Mouse (Mus musculus) limb, embryonic 10.5 days (tissue): Measurements from ENCODE around the gene Lipc. TPM values are rescaled to one million over a fixed set of nuclear protein-coding genes. Genes with fewer than 3 reads are reported as not detected.

ENCODE experiments used
- DNase-seq: peaks from one replicate; pipeline ENCODE4 v3.0.0-alpha.2; 2017; ENCODE audit warnings: low spot score
- H3K27ac ChIP-seq: fragments of 300-500 bp; sonication (generic); 2 replicates; pipeline ENCODE4 v1.5.1; 2016; ENCODE audit warnings: mild to moderate bottlenecking
- H3K27me3 ChIP-seq: fragments of 300-500 bp; sonication (generic); 2 replicates; pipeline ENCODE4 v1.6.1; 2016; ENCODE audit warnings: low read depth, mild to moderate bottlenecking; ENCODE audit not compliant: poor library complexity, severe bottlenecking
- H3K36me3 ChIP-seq: fragments of 300-500 bp; sonication (generic); 2 replicates; pipeline ENCODE4 v1.6.1; 2016; ENCODE audit warnings: mild to moderate bottlenecking, moderate library complexity
- H3K4me1 ChIP-seq: fragments of 300-500 bp; sonication (generic); 2 replicates; pipeline ENCODE4 v1.6.1; 2016
- H3K4me3 ChIP-seq: fragments of 300-500 bp; sonication (generic); 2 replicates; pipeline ENCODE4 v1.5.1; 2016; ENCODE audit warnings: mild to moderate bottlenecking, moderate library complexity
- H3K9me3 ChIP-seq: fragments of 300-500 bp; sonication (generic); replicated peaks from 2 replicates; pipeline ENCODE4 v1.6.1; 2016; ENCODE audit warnings: mild to moderate bottlenecking
- whole genome bisulfite sequencing: fragments of 180-500 bp; shearing (Covaris S2); methylation state at CpG from one replicate; pipeline ENCODE4 v1.1.7; 2016; 5-methylcytosine and 5-hydroxymethylcytosine counted together
- polyA plus RNA-seq: library from polyadenylated mRNA; unstranded; fragments of >200 nt; fragmentation: Nextera tagmentation; extraction: Ambion mirVana; gene quantifications from 2 replicates; pipeline ENCODE4 v1.2.1, GENCODE M21; 2016

Gene Lipc
- polyA plus RNA-seq, 1 experiment from 2014 or later: not detected

DNA sequence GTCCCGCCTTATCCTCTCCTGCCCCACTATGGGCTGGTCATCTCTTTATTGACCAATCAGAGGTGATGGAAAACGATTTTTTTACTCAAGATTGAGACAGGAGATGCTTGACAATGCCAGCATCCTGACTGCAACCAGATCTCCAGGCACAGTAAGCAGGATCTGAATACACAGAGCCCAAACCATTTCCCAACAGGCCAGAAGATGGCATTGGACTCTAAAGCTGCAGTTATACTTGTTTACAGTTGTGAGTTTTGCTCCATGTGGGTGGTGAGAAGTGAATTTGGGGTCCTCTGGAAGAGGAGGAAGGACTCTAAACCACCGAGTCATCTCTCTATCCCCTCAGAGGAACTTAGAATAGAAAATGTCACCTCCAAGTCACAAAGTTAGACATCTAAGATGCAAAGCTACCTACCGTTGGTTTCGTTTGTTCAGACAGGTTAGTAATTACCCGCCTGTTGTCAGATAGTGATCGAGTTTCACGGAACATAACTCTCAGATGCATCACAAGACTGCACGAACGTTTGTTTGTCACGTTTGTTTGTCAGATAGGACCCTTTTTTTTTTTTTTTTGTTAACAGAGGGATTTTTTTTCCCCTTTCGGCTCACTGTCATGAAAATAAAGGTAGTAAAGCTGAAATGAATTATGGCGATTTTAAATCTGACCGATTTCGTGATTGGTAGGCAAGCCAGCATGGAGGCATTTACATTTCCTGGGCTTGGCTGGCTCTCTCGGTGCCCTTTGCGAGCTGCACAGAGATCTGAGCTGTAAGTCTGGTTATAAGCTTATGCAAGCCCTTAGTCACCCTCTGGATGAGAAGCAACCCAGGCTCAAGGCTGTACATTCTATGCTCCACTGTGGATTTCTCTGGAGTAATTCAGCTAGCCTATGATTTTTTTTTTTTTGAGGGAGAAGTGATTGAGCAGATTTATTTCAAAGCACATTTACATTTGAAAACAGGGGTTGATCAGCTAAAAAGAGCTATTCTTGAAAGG is 14.3 kb upstream of the Lipc start:
- DNase-seq: no peak
- Histone ChIP-seq H3K27ac (no peak overlapping the region), H3K4me3 (no peak overlapping the region), H3K4me1 (peaks cover 15% of the 10 kb centered on the region), H3K9me3 (no peaks in the 10 kb centered on the region), H3K27me3 (no peaks in the 10 kb centered on the region), H3K36me3 (no peaks in the 10 kb centered on the region)
- WGBS: 81% methylated on average over 17 of the region's 17 CpGs

DNA sequence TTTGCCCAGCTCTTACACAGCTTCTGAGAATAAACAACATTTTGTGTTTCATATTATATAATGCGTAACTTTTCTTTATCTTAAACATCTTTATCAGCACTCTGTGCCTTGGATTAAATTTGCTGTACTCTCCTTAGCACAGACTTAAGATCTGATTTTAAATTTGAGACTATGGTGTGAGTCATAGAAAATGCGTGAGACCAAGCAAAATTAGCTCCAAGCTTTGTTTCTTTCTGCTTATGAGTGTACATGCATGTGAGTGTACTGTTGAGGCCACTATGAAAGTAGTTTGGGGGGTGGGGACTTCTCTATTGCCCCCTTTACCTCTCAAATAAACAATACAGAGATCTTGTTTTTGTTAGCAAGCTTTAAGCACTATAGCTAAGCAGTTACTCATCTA is 13.4 kb upstream of the Lipc start:
- Histone ChIP-seq H3K27me3 (no peaks in the 10 kb centered on the region), H3K27ac (no peak overlapping the region), H3K4me1 (peaks cover 15% of the 10 kb centered on the region), H3K4me3 (no peak overlapping the region), H3K9me3 (no peaks in the 10 kb centered on the region), H3K36me3 (no peaks in the 10 kb centered on the region)
- WGBS: 95% methylated on average over 2 of the region's 2 CpGs
- no peak for DNase-seq

DNA sequence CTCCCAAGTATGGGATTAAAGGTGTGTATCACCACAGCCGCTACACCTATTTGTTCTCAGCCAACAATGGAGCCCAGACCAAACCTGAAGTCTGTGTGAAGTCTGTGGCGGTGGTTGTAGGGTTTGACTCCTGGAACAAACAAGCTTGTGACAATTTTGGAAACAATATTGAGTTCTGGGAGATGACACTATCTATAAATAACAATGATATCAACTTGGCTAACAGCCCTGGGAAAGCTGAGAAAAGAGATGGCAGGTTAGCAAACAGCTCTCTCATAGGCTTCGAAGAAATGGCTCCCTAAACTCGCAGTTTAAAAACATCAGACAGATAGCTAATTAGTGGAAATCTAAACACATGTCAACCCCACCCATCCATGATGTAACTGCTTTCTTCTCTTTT is 13.0 kb upstream of the Lipc start:
- 86% methylated on average over 4 of the region's 4 CpGs for WGBS
- Histone ChIP-seq H3K27ac (no peak overlapping the region), H3K9me3 (no peaks in the 10 kb centered on the region), H3K36me3 (no peaks in the 10 kb centered on the region), H3K4me1 (peaks cover 15% of the 10 kb centered on the region), H3K4me3 (no peak overlapping the region), H3K27me3 (no peaks in the 10 kb centered on the region)
- DNase-seq: no peak

DNA sequence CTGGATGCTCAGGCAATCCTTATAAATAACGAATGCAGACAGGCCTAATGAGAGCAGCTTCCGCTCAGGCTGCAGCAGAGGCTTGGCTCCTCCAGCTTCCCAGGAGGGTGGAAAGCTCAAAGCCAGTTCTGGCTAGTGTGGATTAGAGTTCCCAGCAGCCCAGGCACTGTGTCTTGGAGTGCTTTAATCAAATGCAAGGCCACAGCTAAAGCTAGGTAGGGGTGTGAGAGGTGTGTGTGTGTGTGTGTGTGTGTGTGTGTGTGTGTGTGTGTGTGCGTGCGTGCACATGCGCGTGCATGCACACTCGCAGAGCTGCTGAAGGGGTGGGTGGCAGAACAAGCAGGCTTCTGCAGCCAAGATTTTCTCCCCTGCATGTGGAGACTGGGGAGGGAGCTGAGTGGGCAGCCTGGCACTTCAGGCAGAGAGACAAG is 11.4 kb upstream of the Lipc start:
- 74% methylated on average over 7 of the region's 7 CpGs for WGBS
- Histone ChIP-seq H3K4me3 (no peak overlapping the region), H3K27me3 (no peaks in the 10 kb centered on the region), H3K4me1 (peaks cover 15% of the 10 kb centered on the region), H3K27ac (peak overlapping the region; percentile 82), H3K9me3 (no peaks in the 10 kb centered on the region), H3K36me3 (no peaks in the 10 kb centered on the region)
- DNase-seq: peak; percentile 38

DNA sequence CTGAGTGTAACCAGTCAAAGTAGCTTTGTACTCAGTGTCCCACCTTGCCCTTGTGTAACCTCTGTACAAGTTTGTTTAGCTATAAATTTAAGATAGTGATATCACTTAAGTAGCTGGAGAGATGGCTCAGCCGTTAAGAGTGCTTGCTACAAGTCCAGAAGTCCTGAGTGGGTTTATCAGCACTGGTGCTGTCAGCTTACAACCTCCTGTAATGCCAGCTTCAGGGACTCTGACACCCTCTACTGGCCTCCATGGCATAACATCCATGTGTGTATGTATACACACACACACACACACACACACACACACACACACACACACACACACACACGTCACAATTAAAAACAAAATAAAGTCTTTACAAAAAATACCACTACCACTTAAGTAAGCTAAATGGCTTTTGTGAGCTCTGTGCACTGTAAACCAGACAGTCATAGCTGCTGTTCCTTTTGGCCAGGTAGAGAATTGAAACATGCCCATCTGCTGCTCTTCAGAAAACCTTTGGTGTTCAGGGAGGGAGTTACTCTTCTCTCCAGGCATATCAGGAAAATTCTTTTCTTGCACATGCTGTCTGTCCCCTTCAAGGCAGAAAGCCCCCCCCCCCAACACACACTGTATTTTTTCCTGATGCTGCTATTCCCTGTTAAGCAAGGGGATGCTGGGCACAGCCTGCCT is 10.9 kb upstream of the Lipc start:
- Histone ChIP-seq H3K4me1 (peaks cover 15% of the 10 kb centered on the region), H3K27me3 (no peaks in the 10 kb centered on the region), H3K36me3 (no peaks in the 10 kb centered on the region), H3K4me3 (no peak overlapping the region), H3K9me3 (no peaks in the 10 kb centered on the region), H3K27ac (0 out of 2 replicates have a peak overlapping the region, but pooled peaks have one; percentile 82)
- WGBS: 94% methylated on average over 2 of the region's 2 CpGs
- DNase-seq: no peak

DNA sequence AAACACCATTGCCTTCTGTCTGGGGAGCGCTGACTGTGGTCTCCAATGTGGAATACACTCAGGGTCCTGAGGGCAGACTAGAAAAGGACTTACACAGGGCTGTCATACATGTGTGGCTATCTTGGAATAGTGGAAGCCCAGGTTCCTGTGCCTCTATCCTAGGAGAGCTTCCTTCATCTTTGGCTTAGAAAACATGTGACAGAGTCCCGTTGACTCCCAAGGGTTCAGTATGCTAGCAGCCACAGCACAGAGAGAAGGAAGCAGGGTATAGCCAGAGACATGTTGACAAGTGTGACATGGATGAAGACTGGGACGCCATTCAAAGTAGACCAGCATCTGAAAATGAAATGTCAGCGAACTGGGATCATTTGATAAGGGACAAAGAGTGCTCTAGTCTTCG is 8.3 kb upstream of the Lipc start:
- Histone ChIP-seq H3K27me3 (no peaks in the 10 kb centered on the region), H3K9me3 (no peaks in the 10 kb centered on the region), H3K4me3 (no peak overlapping the region), H3K27ac (no peak overlapping the region), H3K36me3 (no peaks in the 10 kb centered on the region), H3K4me1 (peaks cover 15% of the 10 kb centered on the region)
- WGBS: 90% methylated on average over 5 of the region's 5 CpGs
- no peak for DNase-seq

DNA sequence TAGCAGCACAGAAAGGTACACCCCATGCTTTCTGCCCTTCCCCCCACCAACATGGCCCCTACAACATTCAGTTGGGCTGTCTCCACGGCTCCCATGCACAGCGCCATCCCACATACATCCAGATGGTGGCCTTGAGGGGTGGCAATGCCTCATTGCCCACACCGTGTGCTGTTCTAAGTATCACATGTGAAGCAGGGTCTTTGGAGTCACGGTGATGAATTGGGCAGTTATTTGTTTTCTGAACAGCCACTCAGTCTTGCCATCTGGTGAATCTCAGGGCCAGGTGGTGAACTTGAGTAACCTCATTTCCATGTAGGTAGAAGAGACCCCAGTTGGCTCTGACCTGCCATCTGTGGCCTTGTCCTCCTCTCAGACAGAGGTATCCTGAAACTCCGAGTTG is 7.8 kb upstream of the Lipc start:
- Histone ChIP-seq H3K4me3 (no peak overlapping the region), H3K36me3 (no peaks in the 10 kb centered on the region), H3K27ac (no peak overlapping the region), H3K27me3 (no peaks in the 10 kb centered on the region), H3K4me1 (peaks cover 15% of the 10 kb centered on the region), H3K9me3 (no peaks in the 10 kb centered on the region)
- 81% methylated on average over 5 of the region's 5 CpGs for WGBS
- no peak for DNase-seq

DNA sequence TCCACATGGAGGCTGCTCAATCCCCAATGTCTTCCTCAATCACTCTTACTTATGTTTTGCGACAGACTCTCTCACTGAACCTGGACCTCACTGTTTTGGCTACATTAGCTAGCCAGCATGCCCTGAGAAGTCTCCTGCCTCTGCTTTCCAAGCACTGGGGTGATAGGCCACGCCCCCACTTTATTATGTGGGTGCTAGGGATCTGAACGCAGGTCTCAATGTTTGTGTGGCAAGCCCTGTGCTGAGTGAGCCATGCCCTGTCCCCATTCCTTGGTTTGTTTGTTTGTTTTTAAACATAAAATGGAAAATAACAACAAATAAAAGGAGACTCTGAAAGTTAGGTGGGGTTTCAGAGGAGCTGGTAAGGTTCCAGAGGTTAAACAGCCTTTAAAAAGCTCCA is 7.4 kb upstream of the Lipc start:
- no peaks in the 10 kb centered on the region for H3K36me3 ChIP-seq
- no peak overlapping the region for H3K4me3 ChIP-seq
- WGBS: 97% methylated on average over 3 of the region's 3 CpGs
- peaks cover 15% of the 10 kb centered on the region for H3K4me1 ChIP-seq
- H3K27me3 ChIP-seq: no peaks in the 10 kb centered on the region
- no peak for DNase-seq
- no peaks in the 10 kb centered on the region for H3K9me3 ChIP-seq
- no peak overlapping the region for H3K27ac ChIP-seq

DNA sequence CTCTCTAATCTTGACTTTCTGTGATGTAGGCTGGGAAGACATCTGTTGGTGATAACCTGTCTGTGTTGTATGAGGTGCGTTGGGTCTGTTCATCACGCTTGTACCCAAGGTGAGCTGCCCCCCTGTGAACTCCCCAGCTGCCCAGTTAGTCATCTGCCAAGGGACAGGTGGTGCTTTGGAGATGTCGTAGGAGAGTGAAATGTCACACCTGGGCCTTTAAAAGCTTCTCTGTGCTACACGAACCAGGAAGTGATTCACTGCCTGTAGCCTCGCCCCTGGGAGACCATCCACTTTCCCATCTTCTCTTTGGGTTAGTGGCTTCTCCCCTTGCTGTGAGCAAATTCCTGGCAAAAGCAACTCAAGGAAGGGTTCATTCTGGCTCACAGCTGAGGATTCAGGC is 6.4 kb upstream of the Lipc start:
- Histone ChIP-seq H3K4me3 (no peak overlapping the region), H3K27me3 (no peaks in the 10 kb centered on the region), H3K27ac (no peak overlapping the region), H3K9me3 (no peaks in the 10 kb centered on the region), H3K36me3 (no peaks in the 10 kb centered on the region), H3K4me1 (peaks cover 5% of the 10 kb centered on the region)
- no peak for DNase-seq
- 54% methylated on average over 5 of the region's 5 CpGs for WGBS

DNA sequence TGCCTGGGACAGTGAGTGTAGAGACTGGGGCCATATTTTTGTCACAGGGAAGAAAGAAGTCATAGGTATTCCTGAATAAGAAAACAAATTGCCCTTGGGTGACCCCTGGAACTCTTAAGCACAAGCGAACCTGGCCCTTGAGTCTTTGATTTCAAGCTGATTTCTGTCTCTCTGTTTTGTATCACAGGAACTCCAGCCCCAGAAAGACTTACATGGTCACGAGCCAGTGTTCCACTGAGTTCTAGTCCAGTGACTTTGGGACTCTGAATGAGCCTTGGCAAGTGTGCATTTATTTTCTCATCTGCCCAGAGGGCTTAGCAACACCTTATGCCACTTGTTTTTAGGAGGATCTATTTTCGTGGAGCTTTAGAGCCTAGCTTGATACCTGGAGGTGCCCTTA is 5.7 kb upstream of the Lipc start:
- 72% methylated on average over 3 of the region's 3 CpGs for WGBS
- Histone ChIP-seq H3K4me1 (peaks cover 6% of the 10 kb centered on the region; the same call in 1 of the 2 replicates), H3K4me3 (no peak overlapping the region), H3K36me3 (no peaks in the 10 kb centered on the region), H3K9me3 (no peaks in the 10 kb centered on the region), H3K27ac (no peak overlapping the region), H3K27me3 (no peaks in the 10 kb centered on the region)
- no peak for DNase-seq

DNA sequence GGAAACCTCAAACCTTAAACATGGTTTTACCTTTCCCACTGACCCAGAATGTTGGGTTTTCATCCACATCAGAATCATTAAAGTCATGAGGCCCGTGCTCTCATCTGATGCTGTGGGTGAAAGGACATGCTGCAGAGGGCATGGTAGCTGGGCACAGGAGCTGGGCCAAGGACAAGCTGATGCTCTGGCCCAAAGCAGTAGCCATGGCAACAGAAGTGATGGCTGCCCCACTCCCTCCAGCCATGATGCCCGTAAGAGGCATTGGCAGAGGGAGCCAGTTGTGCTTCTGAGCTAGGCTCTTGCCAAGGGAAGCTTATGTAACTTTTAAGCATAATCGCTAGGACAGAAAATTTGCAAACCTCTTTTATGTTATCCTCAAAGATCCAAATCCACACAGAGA is 2.2 kb upstream of the Lipc start:
- Histone ChIP-seq H3K4me1 (peaks cover 9% of the 10 kb centered on the region; the same call in 1 of the 2 replicates), H3K36me3 (no peaks in the 10 kb centered on the region), H3K4me3 (no peak overlapping the region), H3K27me3 (no peaks in the 10 kb centered on the region), H3K9me3 (no peaks in the 10 kb centered on the region), H3K27ac (no peak overlapping the region)
- 90% methylated on average over 3 of the region's 3 CpGs for WGBS
- no peak for DNase-seq

DNA sequence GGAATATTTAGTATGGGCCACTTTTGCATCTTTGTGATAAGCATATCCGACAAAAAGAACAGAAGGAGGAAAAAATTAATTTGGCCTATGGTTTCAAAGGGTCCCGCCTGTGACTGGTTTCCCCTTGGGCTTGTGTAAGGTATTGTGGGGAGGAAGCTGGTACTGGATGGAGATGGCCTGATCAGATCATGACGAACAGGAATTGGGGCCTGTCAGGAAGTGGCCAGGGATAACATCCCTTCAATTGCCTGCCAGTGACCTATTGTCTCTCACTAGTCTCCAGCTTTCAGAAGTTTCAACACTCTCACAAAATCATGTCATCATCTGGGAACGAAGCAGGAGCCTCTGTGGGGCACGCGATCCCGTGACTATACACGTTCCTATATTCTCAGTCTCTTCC is 2.7 kb downstream of the Lipc start:
- Histone ChIP-seq H3K4me1 (peaks cover 9% of the 10 kb centered on the region; the same call in 1 of the 2 replicates), H3K4me3 (no peak overlapping the region), H3K27me3 (no peaks in the 10 kb centered on the region), H3K36me3 (no peaks in the 10 kb centered on the region), H3K27ac (no peak overlapping the region), H3K9me3 (no peaks in the 10 kb centered on the region)
- WGBS: 88% methylated on average over 8 of the region's 8 CpGs
- DNase-seq: no peak

DNA sequence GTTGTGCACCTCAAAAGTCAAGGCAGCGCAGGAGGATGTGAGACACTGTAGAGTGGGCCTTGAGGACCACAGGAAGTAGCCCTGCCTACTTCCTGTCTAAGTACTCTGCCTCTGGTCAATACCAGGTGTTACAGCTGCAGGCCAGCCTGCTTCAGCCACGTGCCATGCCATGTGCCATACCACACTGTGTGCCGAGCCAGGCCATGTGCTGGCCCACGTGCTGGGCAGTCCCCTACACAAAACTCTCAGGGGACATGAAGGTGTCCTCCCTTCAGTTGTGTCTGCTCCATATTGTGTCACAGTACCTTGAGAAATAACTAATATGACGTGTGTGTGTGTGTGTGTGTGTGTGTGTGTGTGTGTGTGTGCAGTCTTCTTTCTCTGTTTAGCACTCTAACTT is 4.7 kb downstream of the Lipc start:
- Histone ChIP-seq H3K4me1 (no peaks in the 10 kb centered on the region), H3K27me3 (no peaks in the 10 kb centered on the region), H3K36me3 (no peaks in the 10 kb centered on the region), H3K27ac (no peak overlapping the region), H3K4me3 (no peak overlapping the region), H3K9me3 (no peaks in the 10 kb centered on the region)
- WGBS: 87% methylated on average over 5 of the region's 5 CpGs
- no peak for DNase-seq
